Mouse (Mus musculus) lung, postnatal 10 days (tissue): ENCODE measurements around the gene Csn1s1.
A peak's percentile ranks its signal among the peaks of the same experiment; 100 is the strongest.

Source experiments
- DNase-seq: peaks from one replicate; pipeline ENCODE4 v3.0.0; 2021

Gene Csn1s1

GRCm38 (mm10) chr5:87665908-87666307 lies at the start of gene Csn1s1:
Gene Csn1s1 (plus strand): TSS chr5:87666208.
- no peak for DNase-seq

DNA sequence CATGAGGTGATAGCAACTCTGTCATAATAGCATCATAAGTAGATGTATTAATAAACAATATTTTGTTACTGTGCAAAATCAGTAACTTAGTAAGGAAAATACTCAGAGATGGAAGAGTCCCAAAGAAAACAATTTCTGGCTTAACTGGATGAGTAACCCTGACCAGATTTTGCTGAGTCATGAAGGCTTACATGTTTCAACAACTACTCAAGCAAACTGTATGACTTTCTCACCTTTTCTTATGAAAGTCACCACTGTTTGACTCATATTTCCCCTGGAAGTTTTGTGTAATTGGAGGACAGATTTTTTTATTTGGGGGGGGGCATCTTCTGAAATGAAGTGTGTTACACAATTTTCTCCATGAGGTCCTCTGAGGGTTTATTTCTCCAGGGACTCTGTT lies 43.3 kb upstream of the Csn1s1 start:
- DNase-seq, result no peak

- peak; percentile 10 for DNase-seq
Observed at GRCm38 (mm10) chr5:87642787-87643186, 23.2 kb upstream of the Csn1s1 start.

- no peak for DNase-seq
Observed at GRCm38 (mm10) chr5:87699530-87699929, 33.5 kb downstream of the Csn1s1 start, which contains the start of gene Csn2. Gene Csn2 (minus strand): TSS chr5:87699630.

GRCm38 (mm10) chr5:87705891-87706290 lies 39.9 kb downstream of the Csn1s1 start:
- no peak for DNase-seq
